Mouse (Mus musculus): ENCODE results near the gene Gm49405.
"Not testable (repeated sequence)": the region's sequence is repeated elsewhere in the genome, so short reads cannot be mapped to it uniquely, and the experiment has no call there.

Gm49405 gene

GRCm38 (mm10) chr19:4000119-4000900 lies at the start of gene Gm49405, which contains the start of gene Nudt8:
Gene Gm49405, plus strand, starts transcription at chr19:4000626.
Gene Nudt8, plus strand, starts transcription at chr19:4000580.
- peak; percentile 94 for DNase-seq (ENCODE audit: low spot score)

GRCm38 (mm10) chr19:3951461-3951860 lies 49.0 kb upstream of the Gm49405 start:
- no peak for DNase-seq (ENCODE audit: low spot score)

DNA sequence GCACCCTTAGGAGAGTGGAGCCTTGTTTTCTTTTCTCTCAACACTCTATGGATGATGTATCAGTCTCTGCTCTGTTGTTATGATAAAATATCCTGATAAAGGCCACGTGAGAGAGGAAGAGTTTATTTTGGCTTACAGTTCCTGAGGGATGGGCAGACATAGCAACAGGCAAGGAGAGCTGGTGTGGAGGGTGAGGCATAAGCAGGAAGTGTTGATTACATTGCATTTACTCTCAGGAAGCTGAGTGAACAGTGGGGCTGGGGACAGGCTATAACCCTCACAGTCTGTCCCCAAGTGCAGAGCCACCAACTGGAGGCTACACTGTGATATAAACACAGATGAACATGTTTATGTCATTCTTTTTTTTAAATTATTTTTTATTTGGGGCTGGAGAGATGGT lies 48.3 kb upstream of the Gm49405 start:
- no peak for DNase-seq (ENCODE audit: low spot score)

GRCm38 (mm10) chr19:3955033-3955432 lies 45.4 kb upstream of the Gm49405 start:
- DNase-seq (ENCODE audit: low spot score): no peak

DNA sequence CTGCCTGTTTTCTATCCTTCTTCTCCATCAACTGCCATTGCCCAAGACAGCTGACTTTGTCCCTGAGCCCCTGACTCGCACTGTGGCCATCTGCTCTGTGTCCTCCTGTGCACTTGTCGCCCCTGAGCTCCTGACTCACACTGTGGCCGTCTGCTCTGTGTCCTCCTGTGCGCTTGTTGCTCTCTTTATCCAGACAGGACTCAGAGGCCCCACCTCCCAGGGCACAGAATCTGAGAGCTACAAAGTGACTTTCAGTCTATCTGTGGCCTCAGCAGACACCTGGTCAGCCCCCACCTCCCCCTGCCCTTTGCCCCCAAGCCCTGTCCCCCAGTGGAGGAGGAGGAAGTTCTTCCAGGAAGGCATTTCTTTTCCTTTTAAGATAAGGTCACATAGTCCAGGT lies 44.6 kb upstream of the Gm49405 start:
- DNase-seq (ENCODE audit: low spot score): no peak

DNA sequence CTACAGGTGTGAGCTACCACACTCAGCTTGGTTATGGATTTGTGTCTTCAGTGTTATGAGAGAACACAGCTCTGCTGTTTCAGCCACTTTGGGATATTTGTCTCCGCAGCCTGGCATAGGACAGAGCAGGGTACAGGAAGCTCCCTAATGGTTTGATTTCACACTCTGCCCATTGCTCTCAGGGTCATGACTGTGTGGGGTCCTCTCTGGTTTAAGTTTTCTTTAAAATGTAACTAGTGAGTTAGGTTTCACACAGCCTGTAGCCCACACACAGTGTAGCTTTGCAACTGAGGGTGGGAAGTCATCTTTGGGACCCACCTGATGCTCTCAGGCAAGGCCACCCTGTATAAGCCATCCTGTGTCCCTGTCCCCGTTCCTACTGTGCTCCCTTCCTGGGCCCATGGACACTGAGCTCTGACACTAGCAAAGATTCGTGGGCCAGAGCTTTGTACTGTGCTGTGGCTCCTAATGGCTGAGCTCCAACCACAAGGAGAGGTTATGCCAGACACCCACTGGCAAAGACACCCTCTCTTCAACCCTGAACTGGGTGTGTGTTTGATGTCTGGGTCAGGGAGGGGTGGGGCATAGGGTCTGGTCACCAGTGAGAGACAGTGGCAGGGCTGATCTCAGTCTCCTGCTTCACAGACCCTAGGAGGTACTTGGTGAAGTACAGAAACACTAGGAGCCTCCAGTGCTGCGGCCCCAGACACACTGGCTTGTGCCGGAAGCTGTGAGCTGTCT lies 43.0 kb upstream of the Gm49405 start:
- not testable (repeated sequence) for DNase-seq (ENCODE audit: low spot score)

GRCm38 (mm10) chr19:3958470-3958869 lies 42.0 kb upstream of the Gm49405 start, which contains the start of gene Aldh3b3:
Gene Aldh3b3, plus strand, starts transcription at chr19:3958645.
- no peak for DNase-seq (ENCODE audit: low spot score)

GRCm38 (mm10) chr19:3959030-3959429 lies 41.4 kb upstream of the Gm49405 start:
- no peak for DNase-seq (ENCODE audit: low spot score)

GRCm38 (mm10) chr19:3960211-3960610 lies 40.2 kb upstream of the Gm49405 start:
- DNase-seq (ENCODE audit: low spot score): no peak

DNA sequence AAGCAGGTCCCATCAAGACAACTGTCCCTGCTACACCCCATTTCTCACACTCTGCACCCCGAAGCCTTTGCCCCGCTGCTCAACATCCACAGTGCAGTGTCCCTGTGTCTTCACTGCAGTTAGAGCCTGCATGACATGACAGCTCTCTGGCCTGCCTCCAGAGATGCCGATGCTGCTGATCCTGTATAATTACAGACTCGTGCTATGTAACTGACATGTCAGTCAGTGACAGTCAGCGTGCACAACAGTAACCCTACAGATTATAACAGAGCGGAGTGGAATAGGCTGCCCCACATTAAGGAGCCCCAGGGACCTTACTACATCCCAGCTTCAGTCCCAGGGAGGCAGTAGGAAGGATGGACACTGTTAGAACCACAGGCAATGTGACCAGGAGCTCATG lies 38.6 kb upstream of the Gm49405 start:
- DNase-seq (ENCODE audit: low spot score): not testable (repeated sequence)

GRCm38 (mm10) chr19:3962469-3962868 lies 38.0 kb upstream of the Gm49405 start:
- DNase-seq (ENCODE audit: low spot score): no peak

GRCm38 (mm10) chr19:3964030-3964429 lies 36.4 kb upstream of the Gm49405 start:
- no peak for DNase-seq (ENCODE audit: low spot score)

- no peak for DNase-seq (ENCODE audit: low spot score)
Observed at GRCm38 (mm10) chr19:3966330-3967075, 33.9 kb upstream of the Gm49405 start.

DNA sequence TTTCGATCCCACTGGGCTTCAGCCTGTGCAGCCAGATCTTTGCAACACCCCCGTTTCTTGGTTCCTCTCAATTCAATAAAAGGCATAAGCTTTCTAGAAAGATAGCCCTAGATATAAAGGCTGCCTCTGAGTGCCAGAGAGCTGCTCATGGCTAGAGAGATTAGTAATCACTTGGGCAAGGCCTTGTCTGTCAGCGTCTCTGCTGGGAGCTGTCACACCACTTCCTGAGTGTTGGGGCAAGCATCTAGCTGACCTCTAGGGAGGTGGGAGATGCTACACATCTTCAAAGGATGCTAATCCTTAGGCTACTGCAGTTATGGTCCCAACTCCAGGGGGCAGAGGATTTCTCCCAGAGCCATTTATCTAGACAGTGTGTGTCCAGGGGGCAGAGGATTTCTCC lies 33.2 kb upstream of the Gm49405 start:
- no peak for DNase-seq (ENCODE audit: low spot score)

GRCm38 (mm10) chr19:3972229-3972628 lies 28.2 kb upstream of the Gm49405 start, which contains the start of gene Aldh3b2:
Gene Aldh3b2, plus strand, starts transcription at chr19:3972328.
- no peak for DNase-seq (ENCODE audit: low spot score)

DNA sequence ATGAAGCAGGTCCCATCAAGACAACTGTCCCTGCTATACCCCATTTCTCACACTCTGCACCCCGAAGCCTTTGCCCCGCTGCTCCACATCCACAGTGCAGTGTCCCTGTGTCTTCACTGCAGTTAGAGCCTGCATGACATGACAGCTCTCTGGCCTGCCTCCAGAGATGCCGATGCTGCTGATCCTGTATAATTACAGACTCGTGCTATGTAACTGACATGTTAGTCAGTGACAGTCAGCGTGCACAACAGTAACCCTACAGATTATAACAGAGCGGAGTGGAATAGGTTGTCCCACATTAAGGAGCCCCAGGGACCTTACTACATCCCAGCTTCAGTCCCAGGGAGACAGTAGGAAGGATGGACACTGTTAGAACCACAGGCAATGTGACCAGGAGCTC lies 25.8 kb upstream of the Gm49405 start:
- DNase-seq (ENCODE audit: low spot score): not testable (repeated sequence)

DNA sequence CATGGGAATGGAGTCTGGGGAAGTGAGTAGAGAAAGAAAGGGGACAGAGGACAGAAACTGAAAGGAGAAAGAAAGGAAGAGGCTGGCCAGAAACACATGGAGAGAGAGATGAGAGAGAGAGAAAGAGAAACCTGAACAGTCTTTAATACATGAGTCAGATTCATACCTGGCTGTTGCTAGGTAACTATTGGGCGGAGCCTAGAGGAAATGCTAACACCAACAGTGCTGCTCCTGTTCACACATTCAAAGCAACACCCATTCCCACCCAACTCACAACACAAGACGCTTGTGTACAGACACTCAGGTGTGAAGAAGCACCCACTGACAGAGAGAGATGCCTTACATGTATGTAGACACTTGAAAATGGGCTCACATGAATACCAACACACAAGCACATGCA lies 24.6 kb upstream of the Gm49405 start:
- DNase-seq (ENCODE audit: low spot score): no peak

- peak; percentile 68 for DNase-seq (ENCODE audit: low spot score)
Observed at GRCm38 (mm10) chr19:3980309-3980708, 20.1 kb upstream of the Gm49405 start.

GRCm38 (mm10) chr19:3980917-3981316 lies 19.5 kb upstream of the Gm49405 start:
- no peak for DNase-seq (ENCODE audit: low spot score)

DNA sequence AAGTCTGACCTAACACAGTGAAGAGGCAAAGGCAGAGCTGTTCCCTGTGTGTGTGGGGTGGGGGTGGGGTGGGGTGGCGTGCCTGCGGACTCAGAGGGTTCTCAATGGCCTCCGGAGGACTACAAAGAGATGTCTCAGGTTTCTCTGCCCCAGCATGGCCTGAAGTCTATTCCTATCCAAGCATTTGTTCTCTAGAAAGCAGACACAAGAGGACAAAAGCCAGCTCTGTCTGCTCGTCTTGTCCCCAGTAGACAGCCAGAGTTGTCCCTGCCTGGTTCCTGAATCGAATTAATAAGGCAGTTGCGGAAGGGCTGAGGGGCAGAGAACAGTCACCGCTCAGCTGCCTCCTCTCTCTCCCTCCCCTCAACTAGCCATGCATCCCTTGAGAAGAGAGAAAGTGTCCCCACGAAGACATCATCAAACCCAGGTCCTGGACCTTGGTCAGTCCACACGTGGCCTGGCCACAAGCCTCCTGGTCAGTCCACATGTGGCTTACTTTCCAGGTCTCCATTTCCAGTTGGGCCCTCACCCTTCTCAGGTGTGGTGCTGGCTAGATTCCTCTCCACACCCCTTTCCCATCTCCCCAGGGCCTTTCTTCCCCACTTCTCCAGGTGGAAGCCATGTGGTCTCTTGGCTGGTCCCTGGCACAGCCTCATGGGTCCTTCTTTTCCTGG lies 16.8 kb upstream of the Gm49405 start:
- no peak for DNase-seq (ENCODE audit: low spot score)

- no peak for DNase-seq (ENCODE audit: low spot score)
Observed at GRCm38 (mm10) chr19:3985261-3985681, 15.2 kb upstream of the Gm49405 start.

DNA sequence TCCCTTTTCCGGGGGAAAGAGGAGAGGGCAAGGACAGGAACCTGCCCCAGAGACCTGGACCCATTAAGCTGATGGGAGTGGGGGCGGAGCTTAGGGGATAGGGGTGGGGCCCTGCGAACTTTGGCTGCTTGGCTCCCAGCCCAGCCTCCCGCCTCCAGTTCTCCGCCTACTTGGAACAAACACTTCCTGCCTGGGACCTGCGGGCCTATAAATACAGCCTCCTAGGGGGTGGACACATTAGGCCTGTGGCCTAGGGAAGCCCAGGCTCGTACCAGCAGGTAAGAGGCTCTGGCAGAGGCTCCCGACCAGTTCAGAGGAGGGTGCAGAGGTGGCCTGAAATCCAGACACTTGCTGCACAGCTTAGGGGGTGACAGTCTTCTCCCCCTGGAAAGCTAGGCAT lies 14.1 kb upstream of the Gm49405 start, which contains the start of gene Acy3:
TSS of gene Acy3 (plus strand) at position 237 of the 400 bp plus-strand sequence.
- peak; percentile 75 for DNase-seq (ENCODE audit: low spot score)
